Mouse (Mus musculus): ENCODE results near the gene Foxo4.

Foxo4 gene

GRCm38 (mm10) chrX:101253952-101254729 lies at the start of gene Foxo4:
Gene Foxo4 (plus strand): TSS chrX:101254528.
- in situ Hi-C loops (cut with MboI; ENCODE audit: unreplicated experiment in 2 of 2), result loop anchor here in 1 of 2 experiments (25.0 kb wide), 1 partner anchor 383 kb away; the partner anchor contains the start of gene Ogt

DNA sequence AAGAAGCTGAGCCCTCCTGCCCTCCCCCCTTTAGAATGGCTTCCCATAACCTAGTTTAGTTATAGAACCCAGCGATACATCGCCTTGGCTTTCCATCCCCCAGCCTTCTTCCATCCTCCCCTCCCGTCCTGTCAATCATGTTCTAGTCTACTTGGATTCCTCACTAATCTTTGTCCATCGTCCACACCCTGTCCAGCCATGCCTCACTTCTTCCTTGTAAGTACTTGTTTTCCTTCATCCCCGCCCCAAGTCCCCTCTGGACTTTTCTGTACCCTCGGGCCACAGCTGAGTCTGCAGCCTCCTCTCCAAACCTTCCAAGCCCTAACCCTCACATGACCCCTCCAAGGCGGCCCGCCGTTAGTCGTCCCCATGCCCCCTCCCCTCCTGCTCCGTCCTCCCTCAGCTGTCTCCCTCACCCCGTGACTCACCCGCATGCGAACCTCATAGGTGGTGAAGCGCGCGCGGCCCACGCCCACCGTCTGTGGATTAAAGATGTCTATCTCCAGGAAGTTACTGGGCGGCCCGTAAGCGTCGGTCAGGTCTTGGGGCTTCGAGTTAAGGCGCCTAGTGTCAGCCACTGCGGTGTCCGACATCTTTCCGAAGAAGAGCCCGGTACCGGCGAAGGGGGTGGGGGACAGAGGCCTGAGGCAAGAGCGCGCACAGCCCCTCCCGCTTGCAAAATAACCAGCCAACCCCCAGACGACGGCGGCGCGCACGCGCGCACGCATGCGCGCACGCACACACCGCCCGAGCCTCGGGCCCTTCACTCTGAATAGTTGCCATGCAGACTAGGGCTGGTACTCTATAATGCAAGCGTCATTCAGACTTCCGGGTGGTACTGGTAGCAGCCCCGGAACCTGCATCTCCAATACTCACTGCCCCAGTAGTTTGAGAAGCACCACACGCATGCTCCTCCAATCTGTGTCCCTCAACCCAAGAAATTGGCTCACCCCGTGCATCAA lies 32.2 kb upstream of the Foxo4 start, which contains the start of gene Snx12:
Snx12 (minus strand) TSS at position 730 of the 962 bp plus-strand sequence.
- in situ Hi-C loops (cut with MboI; ENCODE audit: unreplicated experiment in 2 of 2), result no loop called here

DNA sequence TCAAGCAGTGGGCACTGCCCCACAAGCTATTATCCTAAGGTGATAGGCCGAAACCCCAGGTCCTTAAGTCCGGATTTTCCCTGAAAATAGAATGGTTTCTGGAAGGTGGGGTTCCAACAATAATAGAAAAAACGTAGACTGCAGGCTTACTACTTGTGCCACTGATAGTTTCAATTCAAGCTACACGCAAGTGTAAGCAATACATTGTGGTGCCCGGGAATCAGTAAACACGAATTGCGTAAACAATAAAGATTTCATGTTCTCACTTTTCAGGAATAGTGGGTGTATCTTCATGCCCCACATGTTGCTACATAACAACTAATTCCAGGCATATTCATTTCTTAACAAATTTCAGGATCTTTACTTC lies 31.5 kb upstream of the Foxo4 start:
- in situ Hi-C loops (cut with MboI; ENCODE audit: unreplicated experiment in 2 of 2), result no loop called here

GRCm38 (mm10) chrX:101245011-101245410 lies 9.3 kb upstream of the Foxo4 start:
- in situ Hi-C loops (cut with MboI; ENCODE audit: unreplicated experiment in 2 of 2), result no loop called here

DNA sequence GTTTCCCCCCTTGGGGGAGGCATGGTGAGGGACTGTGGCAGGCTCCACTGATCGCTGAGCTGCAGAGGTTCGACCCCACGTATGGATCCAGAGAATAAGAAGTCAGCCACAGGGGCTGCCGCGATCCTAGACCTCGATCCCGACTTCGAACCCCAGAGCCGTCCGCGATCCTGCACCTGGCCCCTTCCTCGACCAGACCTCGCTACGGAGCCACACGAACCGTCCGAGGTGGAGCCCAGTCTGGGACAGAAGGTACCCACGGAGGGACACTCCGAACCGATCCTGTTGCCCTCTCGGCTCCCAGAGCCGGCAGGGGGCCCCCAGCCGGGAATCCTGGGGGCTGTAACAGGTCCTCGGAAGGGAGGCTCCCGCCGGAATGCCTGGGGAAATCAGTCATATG lies 412 bp downstream of the Foxo4 start:
- in situ Hi-C loops (cut with MboI; ENCODE audit: unreplicated experiment in 2 of 2), result loop anchor here in 1 of 2 experiments (25.0 kb wide), 1 partner anchor 383 kb away; the partner anchor contains the start of gene Ogt

DNA sequence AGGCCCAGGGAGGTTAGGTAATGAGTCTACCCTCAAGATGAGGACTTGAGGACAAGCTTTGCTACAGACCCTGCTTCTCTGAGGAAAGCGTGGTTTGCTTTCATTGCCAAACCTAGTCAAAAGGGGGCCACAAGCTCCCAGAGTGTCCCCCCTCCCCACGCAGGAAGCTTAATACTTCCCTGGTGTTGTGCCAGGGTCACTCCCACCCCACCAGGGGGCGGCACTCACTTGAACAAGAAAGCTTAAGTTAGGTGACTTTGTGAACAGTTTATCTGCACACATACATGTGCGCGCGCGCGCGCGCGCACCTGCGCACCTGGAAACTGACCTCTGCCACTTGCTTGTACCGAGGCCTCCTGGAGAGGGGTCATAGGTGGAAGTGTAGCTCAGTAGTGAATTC lies 2.3 kb downstream of the Foxo4 start:
- in situ Hi-C loops (cut with MboI; ENCODE audit: unreplicated experiment in 2 of 2), result loop anchor here in 1 of 2 experiments (25.0 kb wide), 1 partner anchor 381 kb away; the partner anchor contains the start of gene Ogt

DNA sequence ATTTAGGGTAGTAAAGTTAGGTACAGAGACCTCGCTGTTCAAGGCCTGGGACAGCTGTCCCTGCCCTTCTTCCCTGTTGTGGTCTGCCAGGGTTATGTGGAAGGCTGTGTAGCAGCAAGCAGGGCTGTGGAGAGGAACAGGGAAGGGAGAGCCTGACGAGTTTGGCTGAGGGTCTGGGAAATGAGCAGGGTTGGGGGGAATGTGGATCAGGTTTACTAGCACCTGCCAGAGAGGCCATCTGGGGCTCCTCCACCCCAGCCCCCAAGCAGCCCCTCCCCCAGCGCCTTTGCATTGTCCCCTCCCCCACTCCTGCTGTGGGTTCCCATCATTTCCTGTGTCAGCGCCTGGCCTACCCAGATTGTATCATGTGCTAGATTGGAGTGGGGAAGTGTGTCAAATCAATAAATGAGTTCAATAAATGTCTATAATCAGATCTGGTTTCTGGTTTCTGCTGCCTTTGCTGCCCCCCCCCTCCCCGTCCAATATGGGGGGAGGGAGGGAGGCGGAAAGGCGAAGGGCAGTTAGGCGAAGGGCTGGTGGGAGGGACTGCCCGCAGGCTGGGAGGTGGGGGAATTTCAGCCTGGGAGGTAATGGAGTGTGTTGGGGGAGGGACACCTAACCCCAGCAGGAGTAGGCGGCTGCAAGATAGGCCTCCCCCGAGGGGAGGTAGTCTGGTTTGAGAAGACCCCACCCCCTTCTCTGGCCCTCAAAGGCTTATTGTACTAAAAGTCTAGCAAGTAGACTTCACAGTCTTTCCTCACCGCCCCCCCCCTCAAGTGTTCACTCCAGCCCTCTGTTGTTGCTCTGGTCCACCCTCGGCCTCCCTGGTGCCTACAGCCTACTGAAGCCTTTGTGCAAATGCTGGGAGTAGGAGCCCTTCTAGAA lies 6.4 kb downstream of the Foxo4 start:
- in situ Hi-C loops (cut with MboI; ENCODE audit: unreplicated experiment in 2 of 2), result loop anchor here in 1 of 2 experiments (25.0 kb wide), 1 partner anchor 377 kb away; the partner anchor contains the start of gene Ogt

DNA sequence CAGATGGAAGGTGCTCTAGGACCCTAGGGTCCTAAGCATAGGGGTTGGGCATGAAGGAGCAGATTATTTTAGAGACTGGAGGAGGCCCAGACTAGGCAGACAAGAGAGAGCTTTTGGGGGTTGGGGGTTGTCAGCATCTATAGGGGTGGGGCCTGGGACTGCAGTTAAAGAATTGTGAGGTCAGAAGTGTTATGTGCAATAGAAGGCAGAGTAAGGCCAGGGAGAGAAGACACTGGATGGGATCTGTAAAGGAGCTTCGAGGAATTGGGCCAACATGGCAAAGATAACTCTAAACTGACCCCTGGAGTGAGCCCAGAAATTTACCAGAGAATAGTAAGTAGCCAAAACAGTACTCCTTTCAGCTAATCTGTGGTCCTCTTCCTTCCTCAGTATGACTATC lies 9.6 kb downstream of the Foxo4 start, which contains the start of gene Gm614:
Gm614 (minus strand) TSS at position 101 of the 400 bp plus-strand sequence.
- in situ Hi-C loops (cut with MboI; ENCODE audit: unreplicated experiment in 2 of 2), result loop anchor here in 1 of 2 experiments (25.0 kb wide), 1 partner anchor 373 kb away; the partner anchor contains the start of gene Ogt

GRCm38 (mm10) chrX:101266631-101267030 lies 12.3 kb downstream of the Foxo4 start:
- in situ Hi-C loops (cut with MboI; ENCODE audit: unreplicated experiment in 2 of 2), result loop anchor here in 1 of 2 experiments (5.0 to 25.0 kb wide), 2 partner anchors 66 to 371 kb away; partner anchors contain the start of gene Ogt

DNA sequence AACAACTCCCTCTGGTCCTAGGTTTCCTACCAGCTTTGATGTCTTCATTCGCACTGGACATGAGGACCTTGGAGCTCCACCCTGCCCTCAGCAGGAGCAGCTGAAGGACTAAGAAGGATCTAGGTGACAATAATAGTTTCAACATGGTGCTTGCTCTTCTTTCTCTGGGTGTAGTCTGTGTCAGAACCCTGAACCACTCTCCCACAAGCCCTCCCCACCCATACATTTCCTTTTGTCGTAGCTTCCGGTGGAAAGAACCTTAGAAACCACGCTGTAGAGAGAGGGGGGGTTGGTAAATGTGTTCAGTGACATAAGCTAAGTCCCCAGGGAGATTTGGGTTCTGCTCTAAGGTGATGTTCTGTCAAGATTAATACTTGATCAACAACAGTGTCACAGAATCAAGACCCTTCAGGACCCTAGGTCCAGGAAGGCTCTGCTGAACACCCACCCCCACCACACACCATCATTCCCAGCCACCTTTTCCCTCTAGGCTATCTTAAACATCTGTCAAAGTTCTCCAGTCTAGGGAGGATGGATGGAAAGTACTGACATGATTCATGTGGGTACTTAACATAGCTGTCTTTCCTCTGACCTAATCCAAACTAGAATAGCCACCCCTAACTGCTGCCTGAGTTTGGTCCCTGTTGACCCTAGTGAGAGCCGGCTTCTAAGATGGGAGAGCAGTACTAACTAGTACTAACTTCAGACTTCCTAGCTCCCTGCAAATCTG lies 13.9 kb downstream of the Foxo4 start, which contains the start of gene Il2rg:
Il2rg (minus strand) TSS at position 231 of the 730 bp plus-strand sequence.
- in situ Hi-C loops (cut with MboI; ENCODE audit: unreplicated experiment in 2 of 2), result loop anchor here in 1 of 2 experiments (5.0 to 25.0 kb wide), 2 partner anchors 64 to 369 kb away; partner anchors contain the start of gene Ogt

- in situ Hi-C loops (cut with MboI; ENCODE audit: unreplicated experiment in 2 of 2), result loop anchor here in 1 of 2 experiments (5.0 to 25.0 kb wide), 2 partner anchors 64 to 369 kb away; partner anchors contain the start of gene Ogt
Measured at GRCm38 (mm10) chrX:101268755-101269124, 14.4 kb downstream of the Foxo4 start, which contains the start of gene Gm20489. Gene Gm20489 (minus strand): TSS chrX:101269023.

- in situ Hi-C loops (cut with MboI; ENCODE audit: unreplicated experiment in 2 of 2), result loop anchor here (10.0 to 25.0 kb wide), 2 partner anchors 61 to 364 kb away; partner anchors contain the start of gene Ogt (in 1 of the 2)
Measured at GRCm38 (mm10) chrX:101273410-101273809, 19.1 kb downstream of the Foxo4 start.

DNA sequence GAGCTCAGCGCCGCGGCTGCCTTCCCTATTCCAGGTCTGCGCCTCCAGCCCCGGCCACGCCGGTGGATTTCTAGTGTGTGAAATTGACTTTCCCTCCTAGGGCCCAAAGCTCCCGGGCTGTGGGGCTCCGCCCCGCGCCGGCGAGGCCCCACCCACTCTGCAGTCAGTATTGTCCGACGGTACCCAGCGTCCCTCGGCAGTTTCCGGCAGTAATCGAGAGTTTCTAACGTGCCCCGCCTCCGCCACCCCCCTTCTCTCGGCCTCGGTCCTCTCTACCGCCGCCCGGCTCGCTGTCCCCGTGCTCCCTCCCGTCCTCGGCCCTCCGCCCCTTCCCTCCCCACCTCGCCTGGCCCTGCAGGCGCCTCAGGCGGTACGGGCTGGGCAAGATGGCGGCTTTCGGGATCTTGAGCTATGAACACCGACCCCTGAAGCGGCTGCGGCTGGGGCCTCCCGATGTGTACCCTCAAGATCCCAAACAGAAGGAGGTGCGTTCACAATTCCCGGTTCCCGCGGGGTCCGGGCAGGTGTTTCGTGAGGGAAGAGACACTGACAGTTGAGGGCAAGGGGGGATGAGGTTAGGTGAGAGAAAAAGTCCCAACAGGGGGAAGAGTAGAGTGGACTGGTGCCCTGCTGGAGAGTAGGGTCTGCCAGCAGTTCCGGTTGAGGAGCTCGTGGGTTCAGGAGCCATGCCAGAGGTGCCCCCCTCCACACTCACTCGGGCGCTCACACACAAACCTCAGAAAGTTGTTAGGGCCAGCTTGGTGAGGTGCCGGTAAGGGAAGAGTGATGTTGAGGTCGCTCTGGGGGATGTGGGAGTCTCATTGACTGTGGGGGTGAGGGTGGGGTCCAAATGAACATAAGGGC lies 19.8 kb downstream of the Foxo4 start, which contains the start of gene Med12:
Med12 (plus strand) TSS at position 156 of the 864 bp plus-strand sequence.
- in situ Hi-C loops (cut with MboI; ENCODE audit: unreplicated experiment in 2 of 2), result loop anchor here (10.0 to 25.0 kb wide), 2 partner anchors 61 to 363 kb away; partner anchors contain the start of gene Ogt (in 1 of the 2)

DNA sequence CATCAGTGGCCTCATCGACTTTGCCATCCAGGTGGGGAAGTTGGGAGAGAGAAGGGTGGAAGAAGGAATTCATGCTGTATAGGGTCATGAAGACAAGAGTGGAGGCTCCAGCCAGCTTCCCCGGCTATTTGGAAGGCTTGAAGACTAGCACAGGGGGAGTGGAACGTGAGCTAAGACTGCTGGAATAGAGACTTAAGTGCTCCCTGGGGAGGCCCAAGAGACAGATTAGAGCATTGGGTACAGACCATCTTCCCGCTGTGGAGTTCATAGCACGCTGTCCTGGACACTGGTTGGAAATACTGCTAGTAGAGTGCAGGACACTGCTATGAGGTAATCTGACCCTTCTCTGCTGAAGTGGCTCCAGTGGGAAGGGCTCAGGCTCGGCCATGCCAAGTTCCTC lies 28.5 kb downstream of the Foxo4 start:
- in situ Hi-C loops (cut with MboI; ENCODE audit: unreplicated experiment in 2 of 2), result loop anchor here in 1 of 2 experiments (10.0 kb wide), 1 partner anchor 148 kb away; no protein-coding TSS in a partner anchor

DNA sequence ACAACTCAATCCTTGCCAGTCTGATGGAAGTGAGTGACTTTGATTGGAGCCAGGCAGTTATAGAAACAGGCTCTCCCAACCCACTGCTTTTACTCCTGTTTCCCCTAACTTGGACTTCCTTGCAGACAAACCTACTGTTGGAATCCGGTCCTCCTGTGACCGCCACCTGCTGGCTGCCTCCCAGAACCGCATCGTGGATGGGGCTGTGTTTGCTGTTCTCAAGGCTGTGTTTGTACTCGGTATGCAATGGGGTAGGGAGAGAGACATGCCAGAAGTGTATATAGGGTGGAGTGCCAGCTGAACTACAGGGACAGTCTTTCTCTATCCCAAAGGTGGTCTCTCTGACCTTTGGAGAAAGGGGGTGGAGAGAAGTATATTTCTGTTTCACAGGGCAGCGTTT lies 31.2 kb downstream of the Foxo4 start:
- in situ Hi-C loops (cut with MboI; ENCODE audit: unreplicated experiment in 2 of 2), result loop anchor here in 1 of 2 experiments (10.0 kb wide), 1 partner anchor 151 kb away; no protein-coding TSS in a partner anchor

GRCm38 (mm10) chrX:101285953-101286670 lies 31.8 kb downstream of the Foxo4 start:
- in situ Hi-C loops (cut with MboI; ENCODE audit: unreplicated experiment in 2 of 2), result loop anchor here in 1 of 2 experiments (10.0 kb wide), 1 partner anchor 151 kb away; no protein-coding TSS in a partner anchor

All from v-Abl transformed pro-B cells (cell line).